Mouse (Mus musculus) cerebellum, postnatal 25 days (tissue): Measurements from ENCODE around the gene Gnb2.
A peak's percentile ranks its signal among the peaks of the same experiment; 100 is the strongest.

Source experiments
- DNase-seq, 2 experiments: peaks; one replicate each; pipeline ENCODE4 v3.0.0; 2021; ENCODE audit warnings: mixed read lengths in 2 of 2

Gnb2 gene

DNA sequence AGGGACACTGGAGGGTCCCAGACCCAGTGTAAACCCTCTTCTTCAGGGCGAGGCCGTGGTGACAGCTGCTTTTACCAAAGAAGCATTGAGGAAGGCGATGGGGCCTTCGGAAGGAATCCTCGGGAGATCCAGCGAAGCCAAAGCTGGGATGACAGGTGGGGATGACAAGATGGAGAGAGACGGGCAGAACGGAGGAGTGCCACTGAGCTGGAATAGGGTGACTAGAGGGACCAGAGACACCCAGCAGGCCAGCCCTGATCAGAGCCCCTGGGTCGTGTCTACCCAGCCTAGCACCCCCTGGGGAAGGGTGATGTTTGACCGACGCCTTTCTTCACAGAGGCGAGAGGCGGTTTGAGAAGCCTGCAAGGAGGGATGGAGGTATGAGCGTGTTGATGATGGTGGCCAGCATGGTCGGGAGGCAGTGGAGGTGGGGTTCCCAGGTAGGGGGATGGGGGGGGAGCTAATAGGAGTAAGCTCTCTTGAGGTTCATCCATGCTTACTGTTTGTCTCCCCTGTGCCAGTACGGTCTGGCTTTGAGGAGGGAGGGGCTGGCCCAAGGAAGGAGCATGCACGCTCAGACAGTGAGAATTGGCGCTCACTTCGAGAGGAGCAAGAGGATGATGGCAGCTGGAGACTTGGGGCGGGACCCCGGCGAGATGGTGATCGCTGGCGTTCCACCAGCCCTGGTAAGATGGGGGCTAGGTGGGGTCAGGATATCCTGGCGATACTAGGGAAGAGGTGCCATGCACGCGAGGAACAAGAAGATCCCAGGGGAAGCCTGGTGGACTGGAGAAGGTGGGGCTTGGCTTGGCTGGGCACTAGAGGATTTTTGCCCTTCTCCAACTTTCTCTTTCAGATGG, 13.4 kb downstream of the Gnb2 start:
- DNase-seq, result no peak

DNA sequence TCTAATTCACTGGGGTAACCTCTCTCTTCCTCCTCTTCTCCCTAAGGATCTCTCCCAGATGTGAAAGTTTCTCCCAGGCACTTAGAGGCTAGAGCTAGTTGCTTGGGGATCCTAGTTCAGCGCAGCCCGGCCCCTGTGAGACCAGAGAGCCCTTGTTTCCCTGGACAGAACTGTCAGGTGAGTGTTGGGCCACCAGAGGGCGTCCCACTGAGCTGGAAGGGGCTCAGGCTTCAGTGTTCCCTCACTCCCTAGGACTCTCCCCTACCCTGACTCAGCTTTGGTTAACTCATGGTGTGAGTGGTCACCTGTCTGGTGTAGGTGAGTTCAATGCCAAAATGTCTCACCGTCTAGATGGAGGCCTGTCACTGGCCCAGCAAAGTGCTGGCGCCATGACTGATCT, 14.9 kb downstream of the Gnb2 start, which contains the start of gene Gigyf1:
Gigyf1 (plus strand) TSS at position 113 of the 400 bp plus-strand sequence.
- DNase-seq, result peak; percentile 47 to 70

DNA sequence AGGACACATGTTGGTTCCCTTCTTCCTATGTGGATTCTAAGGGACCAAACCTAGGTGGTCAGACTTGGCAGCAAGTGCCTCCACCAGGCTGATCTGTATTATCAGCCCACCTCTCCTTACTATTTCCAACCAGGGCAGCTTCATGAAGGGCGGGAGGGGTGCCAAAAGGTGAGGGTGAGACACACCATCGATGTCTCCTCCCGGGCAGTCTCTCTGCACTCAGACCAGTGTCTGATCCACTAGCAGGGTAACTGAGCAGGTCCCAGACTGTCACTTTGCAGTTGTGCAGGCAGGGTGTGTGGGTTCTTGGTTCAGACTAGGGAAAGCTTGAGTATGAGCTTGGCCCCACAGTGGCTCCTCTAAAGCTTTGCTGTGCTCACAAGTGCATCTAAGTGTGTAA, 18.5 kb downstream of the Gnb2 start:
- peak in 1 of 2 experiments; percentile 46 for DNase-seq

DNA sequence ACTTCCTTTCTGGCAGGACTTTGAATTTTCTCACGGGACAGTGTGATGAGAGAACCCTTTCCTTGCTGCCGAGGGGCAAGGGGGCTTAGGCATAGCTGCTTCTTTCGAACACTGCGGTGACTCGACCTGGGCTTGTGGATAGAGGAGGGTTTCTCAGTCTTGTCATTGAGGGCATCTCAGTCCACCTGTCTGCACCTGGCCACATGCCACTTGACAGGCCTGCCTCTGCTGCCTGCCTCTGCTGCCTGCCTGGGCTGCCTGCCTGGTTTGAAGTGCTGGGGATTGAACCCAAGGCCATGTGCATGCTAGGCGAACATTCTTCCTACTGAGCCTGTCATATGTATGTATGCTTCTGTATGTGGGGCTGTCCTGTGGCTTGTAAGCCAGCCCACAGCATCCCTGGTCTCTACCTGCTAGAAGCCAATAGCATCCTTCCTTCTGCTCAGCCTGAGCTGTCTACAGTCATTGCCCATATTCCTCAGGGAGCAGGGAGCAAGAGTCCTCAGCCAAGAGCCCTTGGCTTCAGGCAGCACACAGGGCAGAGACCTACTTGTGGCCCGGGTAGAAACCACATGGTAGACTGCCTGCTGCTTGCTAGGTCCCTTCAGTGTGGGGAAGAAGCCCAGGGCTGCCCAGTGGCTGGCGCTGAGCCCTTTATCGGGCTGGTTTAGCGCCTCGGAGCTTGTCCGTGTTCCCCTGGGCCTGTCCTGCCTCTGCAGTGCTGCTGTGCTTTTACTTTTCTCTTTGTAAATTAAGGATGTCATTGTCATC, 19.2 kb downstream of the Gnb2 start:
- DNase-seq, result peak; percentile 59 to 79

DNA sequence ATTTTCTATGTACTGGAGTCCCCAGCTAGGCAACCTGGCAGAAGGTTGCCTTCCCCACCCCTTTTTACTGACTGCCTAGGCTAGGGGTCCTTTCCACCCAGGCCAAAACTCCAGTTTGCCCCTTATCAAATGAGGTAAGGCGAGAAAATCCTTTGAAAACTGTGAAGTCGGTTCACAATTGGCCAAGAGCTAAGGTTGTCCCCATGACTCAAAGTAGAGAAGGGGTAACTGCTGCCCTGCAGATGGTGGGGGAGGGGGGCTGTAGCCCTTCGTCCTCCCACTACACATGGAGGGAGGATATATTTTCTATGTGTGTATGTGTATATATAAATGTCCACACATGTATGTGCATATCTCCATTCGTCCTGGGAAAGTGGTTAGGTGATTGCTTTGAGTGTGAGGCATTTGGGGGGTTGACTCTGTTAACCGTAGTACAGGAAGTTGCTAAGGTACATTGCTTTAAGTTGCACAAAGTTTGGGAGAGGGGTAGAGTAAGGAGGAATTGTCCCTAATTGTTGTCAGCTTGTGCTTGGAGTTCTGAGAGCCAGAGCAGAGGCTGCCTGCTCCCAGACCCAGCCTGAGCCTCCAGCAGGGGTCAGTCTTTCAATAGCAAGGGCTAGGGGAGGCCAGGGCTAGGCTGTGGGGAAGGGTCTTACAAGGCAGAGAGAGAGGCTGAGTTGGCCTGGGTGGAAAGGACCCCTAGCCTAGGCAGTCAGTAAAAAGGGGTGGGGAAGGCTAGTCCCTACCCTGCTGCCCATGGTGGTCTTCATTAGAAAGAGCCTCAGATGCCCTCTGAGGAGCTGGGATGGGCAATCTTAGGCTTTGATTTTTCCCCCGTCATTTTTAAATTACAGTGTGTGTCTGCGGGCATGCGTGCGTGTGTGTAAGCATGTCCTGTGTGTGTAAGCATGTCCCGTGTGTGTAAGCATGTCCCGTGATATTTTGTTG, 20.2 kb downstream of the Gnb2 start:
- peak; percentile 32 to 68 for DNase-seq

GRCm38 (mm10) chr5:137511706-137512105, 21.6 kb downstream of the Gnb2 start:
- DNase-seq, result no peak

GRCm38 (mm10) chr5:137510573-137511390, 22.5 kb downstream of the Gnb2 start:
- peak; percentile 48 to 58 for DNase-seq

- DNase-seq, result peak; percentile 89 to 92
Observed at GRCm38 (mm10) chr5:137510014-137510501, 23.3 kb downstream of the Gnb2 start.

DNA sequence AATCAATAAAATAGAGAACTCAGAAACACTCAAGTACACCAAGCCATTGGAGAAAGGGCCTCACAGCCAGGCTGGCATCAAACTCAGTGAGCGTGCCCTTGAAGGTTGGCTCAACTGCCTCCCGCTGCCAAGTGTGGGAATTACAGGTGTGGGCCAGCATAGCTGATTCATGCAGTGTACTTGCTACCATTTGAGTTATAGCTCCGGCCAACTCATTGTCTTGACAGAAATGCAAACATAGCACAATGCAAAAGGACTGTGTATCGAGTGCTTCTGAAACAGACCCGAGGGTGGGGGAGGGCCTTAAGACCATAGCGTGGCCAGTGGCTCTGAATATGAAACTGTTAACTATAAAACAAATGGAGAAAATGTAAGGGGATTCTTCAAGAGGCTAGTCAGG, 29.3 kb downstream of the Gnb2 start:
- no peak for DNase-seq

GRCm38 (mm10) chr5:137502667-137503110, 30.6 kb downstream of the Gnb2 start:
- peak in 1 of 2 experiments; percentile 92 for DNase-seq

DNA sequence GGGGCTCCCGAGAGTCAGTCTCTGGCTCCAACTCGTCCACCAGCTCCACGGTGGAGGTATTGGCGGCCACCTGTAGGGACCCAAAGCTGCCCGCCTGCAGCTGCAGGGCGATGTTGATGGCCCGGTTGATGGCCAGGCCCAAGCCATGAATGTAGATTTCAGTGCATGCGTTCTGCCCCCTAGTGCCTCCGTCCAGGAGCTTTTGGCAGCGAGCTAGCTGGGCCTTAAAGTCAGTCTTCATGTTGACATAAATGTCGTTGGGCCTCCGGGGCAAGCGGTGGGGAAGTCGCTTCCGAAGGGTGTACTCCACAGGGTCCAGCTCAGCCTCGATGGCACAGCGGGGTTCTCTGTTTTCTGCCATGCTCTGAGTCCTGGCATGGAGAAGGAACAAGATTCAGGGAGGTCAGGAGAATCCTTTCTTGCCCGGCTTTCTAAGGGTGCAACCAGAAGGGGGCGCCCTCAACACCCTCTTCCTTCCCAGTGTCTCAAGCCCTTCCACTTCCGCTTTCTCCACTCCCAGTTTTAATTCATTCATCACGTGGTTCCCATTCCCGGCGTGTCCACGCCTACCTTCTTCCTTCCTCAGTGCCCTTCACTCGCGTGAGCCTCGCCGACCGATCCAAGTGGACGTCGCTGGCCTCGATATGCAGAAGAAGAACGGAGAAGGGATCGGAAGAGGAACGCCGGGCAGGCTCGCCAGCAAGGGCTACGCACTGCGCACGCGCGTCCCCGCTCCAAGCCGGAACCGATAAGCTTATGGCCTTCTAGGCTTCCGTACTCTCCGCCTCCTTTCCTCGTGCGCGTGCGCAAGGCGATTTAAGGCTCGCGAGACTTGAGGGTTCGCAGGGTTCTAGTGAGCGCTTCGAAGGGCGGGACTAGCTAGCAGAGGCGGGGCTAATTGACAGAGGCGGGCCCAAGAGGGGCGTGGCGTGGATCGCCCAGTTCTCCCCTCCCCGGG, 31.3 kb downstream of the Gnb2 start, which contains the start of gene Pop7:
Pop7 (minus strand) TSS at position 810 of the 958 bp plus-strand sequence.
- DNase-seq, result peak; percentile 99 to 100

GRCm38 (mm10) chr5:137500186-137500585, 33.1 kb downstream of the Gnb2 start:
- DNase-seq, result no peak

- no peak for DNase-seq
Observed at GRCm38 (mm10) chr5:137493831-137494230, 39.5 kb downstream of the Gnb2 start.

DNA sequence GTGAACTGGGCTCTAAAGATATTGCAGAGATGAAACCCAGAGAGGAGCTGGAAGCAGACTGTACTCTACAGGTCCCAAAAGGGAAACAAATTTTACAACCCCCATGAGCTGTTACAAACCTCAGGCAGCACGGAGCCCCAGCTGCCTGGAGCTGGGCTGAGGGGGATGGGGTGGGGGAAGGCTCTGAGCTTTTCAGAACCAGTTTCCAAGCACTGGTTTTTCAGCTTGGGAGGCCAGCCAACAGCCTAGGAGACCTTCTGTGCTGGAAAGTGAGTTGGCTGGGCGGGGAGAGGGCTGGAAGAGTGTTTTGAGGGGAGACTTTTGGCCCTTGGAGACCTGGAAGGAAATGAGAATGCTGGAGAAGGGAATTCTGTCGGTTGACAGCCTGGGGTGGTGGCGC, 41.8 kb downstream of the Gnb2 start:
- DNase-seq, result peak in 1 of 2 experiments; percentile 30

DNA sequence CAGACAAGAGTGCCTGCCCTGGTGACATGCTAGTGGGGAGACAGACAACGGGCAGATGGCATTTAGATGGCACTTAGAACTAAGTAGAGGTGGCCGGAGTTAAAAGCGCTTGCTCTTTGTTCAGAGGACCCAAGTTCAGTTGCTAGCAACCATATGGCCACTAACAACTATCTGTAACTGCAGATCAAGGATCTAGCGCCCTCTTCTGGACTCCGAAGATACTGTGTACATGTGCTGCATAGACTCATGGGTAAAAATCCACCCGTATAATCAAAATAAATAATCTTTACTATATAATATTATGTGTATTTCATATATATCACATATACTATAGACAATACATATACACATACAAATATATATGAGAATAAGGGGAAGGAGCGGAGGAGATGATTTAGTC, 45.7 kb downstream of the Gnb2 start:
- no peak for DNase-seq

- DNase-seq, result no peak
Observed at GRCm38 (mm10) chr5:137485851-137486155, 47.5 kb downstream of the Gnb2 start.

DNA sequence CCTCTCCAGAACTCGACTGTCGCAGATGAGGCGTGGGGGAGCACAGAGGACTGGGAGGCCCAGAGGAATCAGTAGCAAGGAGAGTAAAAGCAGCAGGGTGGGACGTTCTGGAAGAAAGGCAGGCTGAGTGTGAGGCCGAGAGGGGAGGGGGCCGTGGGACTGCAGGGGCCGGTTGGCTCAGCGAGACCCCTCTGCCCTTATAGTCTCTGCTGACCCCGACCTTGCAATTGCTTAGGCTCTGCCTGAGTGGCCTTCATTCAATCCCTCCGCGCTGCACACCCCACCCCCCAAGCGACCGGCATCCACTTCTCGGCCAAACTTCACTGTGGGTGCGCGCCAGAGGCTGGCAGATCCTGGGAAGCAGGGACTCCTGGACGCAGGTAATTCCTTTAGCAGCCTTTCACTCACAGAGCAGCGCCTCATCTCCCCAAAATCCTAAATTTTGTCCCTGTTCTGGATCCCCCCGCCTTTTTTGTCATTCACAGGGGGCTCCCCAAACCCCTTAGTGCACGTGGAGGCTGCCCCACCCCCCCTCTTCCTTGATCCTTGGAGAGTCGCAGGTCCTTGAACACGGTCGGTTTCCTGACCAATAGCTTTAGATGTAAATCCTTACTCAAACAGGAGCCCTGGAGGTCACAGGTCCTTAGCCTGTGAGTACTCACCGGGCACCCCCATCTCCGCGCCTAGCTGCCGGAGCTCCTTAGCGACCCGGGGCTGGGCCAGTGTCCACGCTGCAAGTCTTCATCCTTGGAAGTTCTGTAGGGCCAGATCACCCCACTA, 48.0 kb downstream of the Gnb2 start:
- DNase-seq, result no peak

GRCm38 (mm10) chr5:137481897-137482296, 51.4 kb downstream of the Gnb2 start:
- peak in 1 of 2 experiments; percentile 21 for DNase-seq

DNA sequence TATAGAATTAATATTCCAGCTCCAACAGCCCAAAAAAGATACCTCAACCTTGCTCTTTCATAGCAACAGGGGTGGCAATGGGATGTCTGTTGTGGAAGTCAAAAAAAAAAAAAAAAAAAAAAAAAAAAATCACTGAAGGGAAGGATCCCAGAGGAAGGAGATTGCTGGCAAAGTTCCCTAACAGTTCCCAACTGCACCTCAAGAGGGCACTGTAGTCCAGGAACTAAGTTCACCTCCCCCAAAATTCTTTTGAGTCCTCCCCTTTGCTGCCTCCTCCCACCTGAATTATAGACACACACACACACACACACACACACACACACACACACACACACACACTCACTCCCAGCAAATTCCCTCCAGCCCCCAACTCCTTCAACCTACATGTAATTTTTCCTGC, 52.2 kb downstream of the Gnb2 start:
- peak; percentile 86 to 91 for DNase-seq
